Mouse (Mus musculus) liver, embryonic 14.5 days (tissue): ENCODE data around the gene Sparc. TPM values are rescaled to one million over a fixed set of nuclear protein-coding genes. Genes with fewer than 3 reads are reported as not detected.

Experiments used
- ATAC-seq: fragments of 200-750 bp; cut with Nextera tagmentation; 2 replicates; pipeline ENCODE4 v1.8.0; 2017; ENCODE audit warnings: moderate number of reproducible peaks, mild to moderate bottlenecking, moderate library complexity; ENCODE audit not compliant: insufficient read depth
- DNase-seq, 3 experiments: peaks; one replicate each; pipeline ENCODE4 v3.0.0-alpha.2; 2012 to 2013; ENCODE audit warnings: low read depth in 3 of 3, low spot score in 3 of 3
- H3K27ac ChIP-seq: fragments of 300-500 bp; sonication (generic); 2 replicates; pipeline ENCODE4 v1.5.1; 2014; ENCODE audit warnings: moderate library complexity, mild to moderate bottlenecking, control low read depth, inconsistent platforms
- H3K27me3 ChIP-seq: fragments of 300-500 bp; sonication (generic); 2 replicates; pipeline ENCODE4 v1.6.1; 2014; ENCODE audit warnings: mild to moderate bottlenecking, low read length, moderate library complexity; ENCODE audit not compliant: control insufficient read depth, insufficient read depth
- H3K36me3 ChIP-seq: fragments of 300-500 bp; sonication (generic); replicated peaks from 2 replicates; pipeline ENCODE4 v1.6.1; 2014; ENCODE audit warnings: low read depth; ENCODE audit not compliant: control insufficient read depth, insufficient read depth
- H3K4me1 ChIP-seq, 2 experiments: fragments of 200-500 bp in 1 of 2; fragments of 300-500 bp in 1 of 2; sonication (generic) in 1 of 2; replicated peaks; 2 replicates each; pipeline ENCODE4 v1.6.1; 2012 to 2014; ENCODE audit warnings: antibody characterized with exemption in 1 of 2, inconsistent platforms in 1 of 2, low read length in 1 of 2; ENCODE audit not compliant: control insufficient read depth in 2 of 2, insufficient read depth in 2 of 2
- H3K4me2 ChIP-seq: fragments of 300-500 bp; sonication (generic); 2 replicates; pipeline ENCODE4 v1.6.1; 2014; ENCODE audit warnings: low read depth, mild to moderate bottlenecking, control low read depth, moderate library complexity
- H3K4me3 ChIP-seq, 2 experiments: fragments of 200-500 bp in 1 of 2; fragments of 300-500 bp in 1 of 2; sonication (generic) in 1 of 2; 2 replicates each; pipeline ENCODE4 v1.5.1; 2012 to 2014; ENCODE audit warnings: low read depth in 2 of 2, low read length in 2 of 2, mild to moderate bottlenecking in 2 of 2, control low read depth in 1 of 2, inconsistent platforms in 1 of 2, moderate library complexity in 1 of 2; ENCODE audit not compliant: insufficient read depth in 1 of 2
- H3K9ac ChIP-seq: fragments of 300-500 bp; sonication (generic); replicated peaks from 2 replicates; pipeline ENCODE4 v1.6.1; 2014; ENCODE audit warnings: mild to moderate bottlenecking, control low read depth, moderate library complexity
- H3K9me3 ChIP-seq: fragments of 300-500 bp; sonication (generic); 2 replicates; pipeline ENCODE4 v1.6.1; 2016; ENCODE audit warnings: low read length, mixed read lengths; ENCODE audit not compliant: control insufficient read depth
- CTCF ChIP-seq: IDR thresholded peaks from 2 replicates; pipeline ENCODE4 v1.5.1; 2016; ENCODE audit warnings: antibody characterized with exemption, low read depth, control low read depth
- EP300 ChIP-seq: IDR thresholded peaks from 2 replicates; pipeline ENCODE4 v1.6.1; 2016; ENCODE audit warnings: antibody characterized with exemption, low read depth
- WGBS: fragments of 180-500 bp; shearing (Covaris S2); extraction: QIAGEN DNeasy Blood & Tissue Kit; methylation state at CpG from one replicate; pipeline ENCODE4 v1.1.7; 2014; ENCODE audit not compliant: insufficient replicate concordance; 5-methylcytosine and 5-hydroxymethylcytosine counted together
- polyA plus RNA-seq, 2 experiments: library from polyadenylated mRNA; depleted of rRNA in 1 of 2; stranded (reverse) in 1 of 2; unstranded in 1 of 2; fragments of >200 nt; fragmentation: Nextera tagmentation in 1 of 2; extraction: Ambion mirVana in 1 of 2; gene quantifications; 2 replicates each; pipeline versions ENCODE4 v1.2.1 to v1.2.3; 2012 to 2014

Sparc gene
- polyA plus RNA-seq, 2 experiments, result 64.9 to 88.2 TPM

- DNase-seq, result no peak
- H3K9me3 ChIP-seq, result no peaks in the 10 kb centered on the region
- no peaks in the 10 kb centered on the region for H3K36me3 ChIP-seq
- H3K4me1 ChIP-seq, result no peaks in the 10 kb centered on the region
- 52% methylated on average over 6 of the region's 6 CpGs for WGBS
- no peak overlapping the region for H3K27ac ChIP-seq
- no peak overlapping the region for H3K4me2 ChIP-seq
- H3K27me3 ChIP-seq, result no peaks in the 10 kb centered on the region
- H3K4me3 ChIP-seq, result no peak overlapping the region
- no peak for TF ChIP-seq CTCF
- no peak for TF ChIP-seq EP300
- H3K9ac ChIP-seq, result no peak overlapping the region
- ATAC-seq, result no peak
Observed at GRCm38 (mm10) chr11:55372001-55372400, 51.0 kb downstream of the Sparc start.

- Histone ChIP-seq H3K27ac (no peak overlapping the region), H3K27me3 (no peaks in the 10 kb centered on the region), H3K4me2 (no peak overlapping the region), H3K9ac (no peak overlapping the region), H3K9me3 (no peaks in the 10 kb centered on the region), H3K4me3 (no peak overlapping the region), H3K36me3 (no peaks in the 10 kb centered on the region), H3K4me1 (no peaks in the 10 kb centered on the region)
- ATAC-seq, result no peak
- TF ChIP-seq EP300, result no peak
- 52% methylated on average over 6 of the region's 6 CpGs for WGBS
- DNase-seq, result no peak
Observed at GRCm38 (mm10) chr11:55369093-55369471, 53.9 kb downstream of the Sparc start.

GRCm38 (mm10) chr11:55368388-55369092 lies 54.4 kb downstream of the Sparc start:
- Histone ChIP-seq H3K27ac (no peak overlapping the region), H3K9me3 (no peaks in the 10 kb centered on the region), H3K27me3 (no peaks in the 10 kb centered on the region), H3K4me3 (no peak overlapping the region), H3K4me1 (no peaks in the 10 kb centered on the region), H3K9ac (no peak overlapping the region), H3K36me3 (no peaks in the 10 kb centered on the region), H3K4me2 (no peak overlapping the region)
- DNase-seq (no peak), ATAC-seq (no peak)
- TF ChIP-seq EP300, result no peak
- TF ChIP-seq CTCF, result no peak
- WGBS, result 49% methylated on average over 4 of the region's 4 CpGs

GRCm38 (mm10) chr11:55367783-55368182 lies 55.2 kb downstream of the Sparc start:
- no peaks in the 10 kb centered on the region for H3K4me1 ChIP-seq
- no peak overlapping the region for H3K4me3 ChIP-seq
- no peak for DNase-seq
- ATAC-seq, result no peak
- no peak overlapping the region for H3K9ac ChIP-seq
- no peaks in the 10 kb centered on the region for H3K9me3 ChIP-seq
- WGBS, result 59% methylated on average over 10 of the region's 10 CpGs
- no peaks in the 10 kb centered on the region for H3K36me3 ChIP-seq
- no peak for TF ChIP-seq CTCF
- TF ChIP-seq EP300, result no peak
- no peaks in the 10 kb centered on the region for H3K27me3 ChIP-seq
- no peak overlapping the region for H3K27ac ChIP-seq
- H3K4me2 ChIP-seq, result no peak overlapping the region

- ATAC-seq (no peak), DNase-seq (no peak)
- Histone ChIP-seq H3K36me3 (no peaks in the 10 kb centered on the region), H3K9me3 (no peaks in the 10 kb centered on the region), H3K9ac (no peak overlapping the region), H3K4me1 (no peaks in the 10 kb centered on the region), H3K27me3 (no peaks in the 10 kb centered on the region), H3K4me3 (no peak overlapping the region), H3K27ac (no peak overlapping the region), H3K4me2 (no peak overlapping the region)
- whole genome bisulfite sequencing, result 72% methylated on average over 5 of the region's 5 CpGs
- TF ChIP-seq EP300, result no peak
- no peak for TF ChIP-seq CTCF
Observed at GRCm38 (mm10) chr11:55365840-55366239, 57.1 kb downstream of the Sparc start.
